Mouse (Mus musculus): ENCODE measurements around the gene Nbr1.

GRCm38 (mm10) chr11:101543533-101543932, 8.4 kb upstream of the Nbr1 start:
- TF ChIP-seq CTCF (IDR thresholded peaks at IDR 0.05) = no peak
- TF ChIP-seq EP300 (IDR thresholded peaks at IDR 0.05) = no peak

Data from lung, postnatal 0 days (tissue).